Mouse (Mus musculus): Measurements from ENCODE around the gene Terb1. TPM values are rescaled to one million over a fixed set of nuclear protein-coding genes. Genes with fewer than 3 reads are reported as not detected.

Gene Terb1
- total and polyA plus RNA-seq, 2 experiments from 2014 or later: 0.60 to 0.84 TPM

- ATAC-seq: peak; percentile 48; the same call in 1 of the 2 replicates
- WGBS: 41% methylated on average over 7 of the region's 7 CpGs
- no peak for TF ChIP-seq CTCF (IDR thresholded peaks at IDR 0.05; ENCODE audit: low read depth)
- H3K27me3 ChIP-seq (ENCODE audit: insufficient read depth, low read length): no peaks in the 10 kb centered on the region
- 0 out of 2 replicates have a peak overlapping the region, but pooled peaks have one; percentile 5 for H3K9ac ChIP-seq (replicated peaks; ENCODE audit: low read length)
- H3K4me1 ChIP-seq (ENCODE audit: insufficient read depth, low read length): no peaks in the 10 kb centered on the region
- no peak overlapping the region for H3K4me2 ChIP-seq (ENCODE audit: low read depth, low read length)
- no peak overlapping the region for H3K27ac ChIP-seq
- no peak for DNase-seq (ENCODE audit: low spot score)
- H3K4me3 ChIP-seq (ENCODE audit: low read length): no peak overlapping the region
- no peaks in the 10 kb centered on the region for H3K9me3 ChIP-seq (ENCODE audit: low read length)
- no peaks in the 10 kb centered on the region for H3K36me3 ChIP-seq (ENCODE audit: insufficient read depth, low read length)
Observed at GRCm38 (mm10) chr8:104410628-104411273, 99.0 kb downstream of the Terb1 start.

GRCm38 (mm10) chr8:104408328-104409110 is 101.2 kb downstream of the Terb1 start:
- Histone ChIP-seq H3K36me3 (ENCODE audit: insufficient read depth, low read length) (no peaks in the 10 kb centered on the region), H3K27ac (no peak overlapping the region), H3K27me3 (ENCODE audit: insufficient read depth, low read length) (no peaks in the 10 kb centered on the region), H3K4me2 (ENCODE audit: low read depth, low read length) (no peak overlapping the region), H3K4me1 (ENCODE audit: insufficient read depth, low read length) (no peaks in the 10 kb centered on the region), H3K9me3 (ENCODE audit: low read length) (no peaks in the 10 kb centered on the region), H3K9ac (replicated peaks; ENCODE audit: low read length) (no peak overlapping the region), H3K4me3 (ENCODE audit: low read length) (no peak overlapping the region)
- ATAC-seq (no peak), DNase-seq (ENCODE audit: low spot score) (no peak)
- 84% methylated on average over 7 of the region's 7 CpGs for WGBS
- no peak for TF ChIP-seq CTCF (IDR thresholded peaks at IDR 0.05; ENCODE audit: low read depth)

DNA sequence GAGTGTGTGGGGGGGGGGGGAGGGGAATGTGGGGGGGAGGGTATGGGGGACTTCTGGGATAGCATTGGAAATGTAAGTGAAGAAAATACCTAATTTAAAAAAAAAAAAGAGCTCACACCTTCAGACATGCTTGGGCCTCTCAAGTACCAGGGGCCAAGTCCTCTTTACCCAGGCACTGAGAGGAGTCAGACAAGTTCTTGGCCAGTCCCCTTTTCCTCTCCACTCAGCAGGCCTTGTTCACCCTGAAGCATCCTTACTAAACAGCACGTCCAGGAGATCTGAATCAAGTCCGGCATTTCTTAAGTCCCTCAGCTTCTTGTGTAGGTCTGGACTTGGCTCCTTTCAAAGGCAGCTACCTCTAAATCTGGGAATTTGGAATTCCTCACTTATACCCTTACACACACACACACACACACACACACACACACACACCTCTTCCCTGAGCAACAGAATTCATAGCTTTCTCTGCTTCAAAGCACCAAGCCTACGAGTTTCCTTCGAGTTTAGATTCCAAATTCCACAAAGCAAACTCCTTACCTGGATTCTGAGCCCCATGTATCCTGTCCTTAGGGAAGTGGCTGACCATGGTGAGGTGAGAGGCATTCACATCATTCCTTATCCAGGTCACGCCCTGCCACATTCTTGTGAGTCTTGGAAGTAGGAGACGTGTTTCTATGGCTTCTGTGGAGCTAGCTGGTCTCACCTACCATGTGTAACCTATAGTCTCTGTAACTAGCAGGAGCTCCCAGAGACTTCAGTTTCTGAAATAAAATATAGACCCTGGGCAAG is 103.2 kb downstream of the Terb1 start:
- ATAC-seq: no peak

DNA sequence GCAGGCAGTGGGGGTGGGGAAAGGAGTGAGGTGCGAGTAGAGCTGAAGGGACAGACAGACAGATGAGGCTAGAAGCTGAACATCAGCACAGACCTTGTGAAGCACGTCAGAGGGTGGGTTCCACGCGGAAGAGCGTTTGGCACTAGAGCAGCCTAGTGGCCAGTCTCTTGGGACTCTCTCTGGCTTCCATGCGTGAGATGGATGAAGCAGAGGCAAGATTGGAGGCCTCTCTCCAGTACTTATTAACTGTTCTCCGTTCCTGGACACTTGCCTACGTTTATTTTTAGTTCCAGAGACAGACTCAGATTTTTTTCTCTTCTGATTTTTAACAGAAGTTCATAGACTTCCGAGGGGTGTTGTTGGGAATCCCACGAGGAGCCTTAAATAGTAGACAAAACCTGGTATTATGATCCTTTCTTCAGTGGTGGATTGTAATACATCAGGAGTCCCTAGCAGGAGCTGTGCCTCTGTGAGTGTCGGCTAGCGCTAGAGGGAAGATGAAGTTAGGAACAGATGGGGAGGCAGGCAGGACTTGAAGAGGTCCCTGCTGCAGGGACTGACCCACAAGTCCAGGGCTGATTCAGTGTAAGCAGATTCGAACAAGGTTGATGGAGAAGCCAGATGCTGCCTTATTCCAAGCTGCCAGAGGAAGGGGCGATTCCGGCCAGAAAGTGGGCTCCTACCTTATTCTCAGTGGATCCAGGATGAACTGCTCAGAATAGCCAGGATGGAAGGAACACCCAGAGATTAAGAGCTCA is 104.1 kb downstream of the Terb1 start:
- H3K9me3 ChIP-seq (ENCODE audit: low read length): no peaks in the 10 kb centered on the region
- no peaks in the 10 kb centered on the region for H3K36me3 ChIP-seq (ENCODE audit: insufficient read depth, low read length)
- H3K4me1 ChIP-seq (ENCODE audit: insufficient read depth, low read length): no peaks in the 10 kb centered on the region
- DNase-seq (ENCODE audit: low spot score) (no peak), ATAC-seq (no peak)
- no peak overlapping the region for H3K4me2 ChIP-seq (ENCODE audit: low read depth, low read length)
- H3K27me3 ChIP-seq (ENCODE audit: insufficient read depth, low read length): no peaks in the 10 kb centered on the region
- no peak overlapping the region for H3K4me3 ChIP-seq (ENCODE audit: low read length)
- no peak overlapping the region for H3K9ac ChIP-seq (replicated peaks; ENCODE audit: low read length)
- no peak for TF ChIP-seq CTCF (IDR thresholded peaks at IDR 0.05; ENCODE audit: low read depth)
- 66% methylated on average over 15 of the region's 15 CpGs for WGBS
- H3K27ac ChIP-seq: peak overlapping the region; percentile 7; the same call in 1 of the 2 replicates

More for the DNA sequence above, 103.2 kb downstream of the Terb1 start:
- Histone ChIP-seq H3K9ac (replicated peaks; ENCODE audit: low read length) (no peak overlapping the region), H3K9me3 (ENCODE audit: low read length) (no peaks in the 10 kb centered on the region), H3K4me1 (ENCODE audit: insufficient read depth, low read length) (no peaks in the 10 kb centered on the region), H3K4me3 (ENCODE audit: low read length) (no peak overlapping the region), H3K36me3 (ENCODE audit: insufficient read depth, low read length) (no peaks in the 10 kb centered on the region), H3K27me3 (ENCODE audit: insufficient read depth, low read length) (no peaks in the 10 kb centered on the region), H3K27ac (no peak overlapping the region), H3K4me2 (ENCODE audit: low read depth, low read length) (no peak overlapping the region)
- WGBS: 77% methylated on average over 6 of the region's 6 CpGs
- TF ChIP-seq CTCF (IDR thresholded peaks at IDR 0.05; ENCODE audit: low read depth): no peak
- no peak for DNase-seq (ENCODE audit: low spot score)

DNA sequence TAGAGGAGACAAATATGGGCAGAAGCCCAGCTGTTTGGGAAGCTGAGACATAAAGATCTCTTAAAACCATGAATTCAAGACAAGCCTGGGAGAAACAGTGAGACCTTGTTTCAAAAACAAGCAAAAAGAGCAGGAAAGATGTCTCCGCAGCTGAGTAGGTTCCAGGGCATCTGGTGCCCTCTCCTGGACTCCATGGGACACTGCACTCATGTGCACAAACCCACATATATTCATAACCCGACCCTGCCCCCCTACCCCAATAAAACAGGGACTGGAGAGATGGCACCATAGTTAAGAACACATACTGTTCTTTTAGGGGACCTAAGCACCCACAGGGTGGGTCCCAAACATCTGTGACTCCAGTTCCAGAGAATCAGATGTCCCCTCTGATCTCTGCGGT is 106.1 kb downstream of the Terb1 start:
- peak; percentile 51 for TF ChIP-seq CTCF (IDR thresholded peaks at IDR 0.05; ENCODE audit: low read depth)
- Histone ChIP-seq H3K4me2 (ENCODE audit: low read depth, low read length) (no peak overlapping the region), H3K4me3 (ENCODE audit: low read length) (no peak overlapping the region), H3K27me3 (ENCODE audit: insufficient read depth, low read length) (no peaks in the 10 kb centered on the region), H3K9me3 (ENCODE audit: low read length) (no peaks in the 10 kb centered on the region), H3K4me1 (ENCODE audit: insufficient read depth, low read length) (no peaks in the 10 kb centered on the region), H3K9ac (replicated peaks; ENCODE audit: low read length) (no peak overlapping the region), H3K27ac (no peak overlapping the region), H3K36me3 (ENCODE audit: insufficient read depth, low read length) (no peaks in the 10 kb centered on the region)
- no peak for DNase-seq (ENCODE audit: low spot score)
- no peak for ATAC-seq
- 78% methylated on average over 3 of the region's 3 CpGs for WGBS

Other genes with a start within 250 kb of the Terb1 start
- 1.2 TPM in 1 of 2 replicates, not detected in the other for gene Cmtm2a, start 216.7 kb downstream of the Terb1 start, total RNA-seq (2014; rRNA removed)
- gene Cmtm2a, start 216.7 kb downstream of the Terb1 start, polyA plus RNA-seq (2015; fragmentation: Nextera tagmentation; extraction: Ambion mirVana): not detected in 2 replicates
- not detected in 2 replicates for gene Gm45711, start 199.8 kb downstream of the Terb1 start, total RNA-seq (2014; rRNA removed)
- gene Gm45711, start 199.8 kb downstream of the Terb1 start, polyA plus RNA-seq (2015; fragmentation: Nextera tagmentation; extraction: Ambion mirVana): not detected in 2 replicates
- gene Cmtm1, start 199.8 kb downstream of the Terb1 start, total RNA-seq (2014; rRNA removed): not detected in 2 replicates
- gene Cmtm1, start 199.8 kb downstream of the Terb1 start, polyA plus RNA-seq (2015; fragmentation: Nextera tagmentation; extraction: Ambion mirVana): not detected in 2 replicates
- gene Gm11020, start 188.3 kb downstream of the Terb1 start, total RNA-seq (2014; rRNA removed): not detected in 2 replicates
- not detected in 2 replicates for gene Gm11020, start 188.3 kb downstream of the Terb1 start, polyA plus RNA-seq (2015; fragmentation: Nextera tagmentation; extraction: Ambion mirVana)
- gene Cmtm2b, start 187.7 kb downstream of the Terb1 start, total RNA-seq (2014; rRNA removed): not detected in 2 replicates
- not detected in 2 replicates for gene Cmtm2b, start 187.7 kb downstream of the Terb1 start, polyA plus RNA-seq (2015; fragmentation: Nextera tagmentation; extraction: Ambion mirVana)
- gene Cmtm3, start 170.5 kb downstream of the Terb1 start, total RNA-seq (2014; rRNA removed): 23.1 and 27.2 TPM in 2 replicates
- gene Cmtm3, start 170.5 kb downstream of the Terb1 start, polyA plus RNA-seq (2015; fragmentation: Nextera tagmentation; extraction: Ambion mirVana): 41.9 and 42.6 TPM in 2 replicates
- gene Cmtm4, start 114.1 kb downstream of the Terb1 start, total RNA-seq (2014; rRNA removed): 38.4 and 40.5 TPM in 2 replicates
- 2.7 and 2.9 TPM in 2 replicates for gene Cmtm4, start 114.1 kb downstream of the Terb1 start, polyA plus RNA-seq (2015; fragmentation: Nextera tagmentation; extraction: Ambion mirVana)
- 59.0 and 59.1 TPM in 2 replicates for gene Dync1li2, start 66.9 kb downstream of the Terb1 start, total RNA-seq (2014; rRNA removed)
- gene Dync1li2, start 66.9 kb downstream of the Terb1 start, polyA plus RNA-seq (2015; fragmentation: Nextera tagmentation; extraction: Ambion mirVana): 71.1 and 73.9 TPM in 2 replicates
- 32.9 and 44.4 TPM in 2 replicates for gene Nae1, start 24.7 kb upstream of the Terb1 start, total RNA-seq (2014; rRNA removed)
- 105 and 109 TPM in 2 replicates for gene Nae1, start 24.7 kb upstream of the Terb1 start, polyA plus RNA-seq (2015; fragmentation: Nextera tagmentation; extraction: Ambion mirVana)
- gene Car7, start 24.8 kb upstream of the Terb1 start, total RNA-seq (2014; rRNA removed): 2.0 and 2.3 TPM in 2 replicates
- 3.1 and 3.5 TPM in 2 replicates for gene Car7, start 24.8 kb upstream of the Terb1 start, polyA plus RNA-seq (2015; fragmentation: Nextera tagmentation; extraction: Ambion mirVana)
- gene Pdp2, start 81.5 kb upstream of the Terb1 start, total RNA-seq (2014; rRNA removed): 12.1 and 12.3 TPM in 2 replicates
- gene Pdp2, start 81.5 kb upstream of the Terb1 start, polyA plus RNA-seq (2015; fragmentation: Nextera tagmentation; extraction: Ambion mirVana): 14.2 and 15.3 TPM in 2 replicates
- not detected in 2 replicates for gene Cdh16, start 114.5 kb upstream of the Terb1 start, total RNA-seq (2014; rRNA removed)
- gene Cdh16, start 114.5 kb upstream of the Terb1 start, polyA plus RNA-seq (2015; fragmentation: Nextera tagmentation; extraction: Ambion mirVana): not detected in 2 replicates
- 3.9 and 5.1 TPM in 2 replicates for gene Rrad, start 121.4 kb upstream of the Terb1 start, total RNA-seq (2014; rRNA removed)
- gene Rrad, start 121.4 kb upstream of the Terb1 start, polyA plus RNA-seq (2015; fragmentation: Nextera tagmentation; extraction: Ambion mirVana): 2.4 and 2.7 TPM in 2 replicates
- gene Ciao2b, start 132.1 kb upstream of the Terb1 start, total RNA-seq (2014; rRNA removed): 55.2 and 73.6 TPM in 2 replicates
- gene Ciao2b, start 132.1 kb upstream of the Terb1 start, polyA plus RNA-seq (2015; fragmentation: Nextera tagmentation; extraction: Ambion mirVana): 103 and 104 TPM in 2 replicates
- not detected in 2 replicates for gene Ces2a, start 224.1 kb upstream of the Terb1 start, total RNA-seq (2014; rRNA removed)
- not detected in 2 replicates for gene Ces2a, start 224.1 kb upstream of the Terb1 start, polyA plus RNA-seq (2015; fragmentation: Nextera tagmentation; extraction: Ambion mirVana)

Measured in hindbrain, postnatal 0 days (tissue).